Comparison of ENCODE assay signal across 23 mouse cellular contexts in the genomic region with DNA sequence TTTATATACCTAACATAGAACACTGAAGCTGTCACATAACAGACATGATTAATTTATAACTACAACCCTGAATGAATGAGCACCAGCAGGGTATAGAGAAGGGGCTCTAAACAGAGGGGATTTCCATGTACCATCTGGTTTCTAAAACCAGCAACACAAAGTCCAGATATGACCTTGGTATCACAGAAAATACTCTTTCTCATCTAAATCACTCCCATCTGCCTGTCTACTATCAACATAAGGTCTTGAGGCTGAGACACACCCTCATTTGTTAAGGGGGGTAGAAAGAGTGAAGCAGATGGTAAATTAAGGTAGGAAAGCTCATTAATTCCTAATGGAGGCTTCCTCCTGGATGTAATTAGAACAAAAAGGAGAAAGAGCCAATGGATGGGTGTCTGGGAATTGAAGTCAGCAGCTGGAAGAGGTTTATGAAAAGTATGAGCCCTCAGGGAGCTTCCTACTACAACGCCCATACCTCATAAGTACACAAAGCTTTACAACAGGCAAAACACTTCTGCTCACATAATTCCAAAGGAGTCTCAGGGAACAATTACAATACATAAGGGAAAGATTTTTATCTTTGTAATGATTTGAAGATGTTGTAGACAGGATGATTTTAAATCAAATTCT.
DNase-seq lines count a peak whose midpoint lies in the region; ATAC-seq lines count a peak whose summit lies in the region.
"Had no signal": no experiment of that assay in that cellular context is flagged by ENCODE, and none has a peak within 500 bp of the region (broad histone marks: within the 10 kb centered on the region; RNA-seq: fewer than 3 reads in every experiment).

No protein-coding gene starts in this region.

- DNase-seq in embryo, embryonic 10.5 days (ENCODE audit: low spot score), result peak; percentile 1
- DNase-seq in embryo, embryonic 10 days (ENCODE audit: low spot score), result no peak
- no peak for DNase-seq in hindbrain, embryonic 10.5 days (ENCODE audit: low spot score)
- peak; percentile 24 for DNase-seq in retina, postnatal 1 day
- DNase-seq in midbrain, embryonic 11.5 days (ENCODE audit: low spot score, missing footprints), result no peak
- DNase-seq: adrenal gland, postnatal 10 days; cerebellum, adult 9-11 months; heart, postnatal 36 days; kidney, adult 2 months; layer of hippocampus, adult 9-11 months; lung, embryonic 14.5 days; lung, postnatal 36 days; right cerebral cortex, adult 18-20 months; right cerebral cortex, postnatal 4 days; thymus, postnatal 36 days had no signal

- no peak overlapping the region for H3K27ac ChIP-seq in hindbrain, embryonic 12.5 days
- no peak overlapping the region for H3K27ac ChIP-seq in hindbrain, embryonic 10.5 days
- no peak overlapping the region for H3K27ac ChIP-seq in hindbrain, embryonic 15.5 days (replicated peaks)
- no peak overlapping the region for H3K27ac ChIP-seq in midbrain, embryonic 11.5 days (ENCODE audit: low read depth, low read length)
- H3K27ac ChIP-seq: embryonic facial prominence, embryonic 13.5 days; kidney, postnatal 0 days; limb, embryonic 15.5 days; liver, embryonic 14.5 days had no signal

- 45% methylated on average over 1 of the region's 1 CpGs for WGBS in hindbrain, embryonic 12.5 days
- 74% methylated on average over 1 of the region's 1 CpGs for WGBS in hindbrain, embryonic 10.5 days
- WGBS in hindbrain, embryonic 15.5 days, result 52% methylated on average over 1 of the region's 1 CpGs
- WGBS in midbrain, embryonic 11.5 days, result 89% methylated on average over 1 of the region's 1 CpGs

- H3K4me2 ChIP-seq in hindbrain, embryonic 12.5 days (replicated peaks), result no peak overlapping the region
- H3K4me2 ChIP-seq in hindbrain, embryonic 15.5 days, result no peak overlapping the region
- H3K4me2 ChIP-seq in midbrain, embryonic 11.5 days, result no peak overlapping the region
- H3K4me2 ChIP-seq: embryonic facial prominence, embryonic 13.5 days; limb, embryonic 15.5 days; lung, embryonic 14.5 days had no signal

- H3K4me1 ChIP-seq in hindbrain, embryonic 12.5 days, result no peaks in the 10 kb centered on the region
- H3K4me1 ChIP-seq in hindbrain, embryonic 10.5 days (replicated peaks), result no peaks in the 10 kb centered on the region
- no peaks in the 10 kb centered on the region for H3K4me1 ChIP-seq in hindbrain, embryonic 15.5 days (replicated peaks)
- no peaks in the 10 kb centered on the region for H3K4me1 ChIP-seq in midbrain, embryonic 11.5 days (ENCODE audit: control insufficient read depth, insufficient read depth, low read length)
- H3K4me1 ChIP-seq: embryonic facial prominence, embryonic 13.5 days; limb, embryonic 15.5 days had no signal

- H3K4me3 ChIP-seq in hindbrain, embryonic 12.5 days, result no peak overlapping the region
- no peak overlapping the region for H3K4me3 ChIP-seq in hindbrain, embryonic 10.5 days
- H3K4me3 ChIP-seq in hindbrain, embryonic 15.5 days, result no peak overlapping the region
- no peak overlapping the region for H3K4me3 ChIP-seq in midbrain, embryonic 11.5 days (ENCODE audit: low read depth, low read length)
- H3K4me3 ChIP-seq: embryonic facial prominence, embryonic 13.5 days; limb, embryonic 15.5 days; myocyte had no signal

- peak; percentile 52 for ATAC-seq in hindbrain, embryonic 12.5 days (ENCODE audit: low FRiP score)
- peak; percentile 19; the same call in 1 of the 2 replicates for ATAC-seq in hindbrain, embryonic 15.5 days (ENCODE audit: low FRiP score, low read depth)
- ATAC-seq in midbrain, embryonic 11.5 days (ENCODE audit: low FRiP score), result no peak
- ATAC-seq: midbrain, embryonic 16.5 days had no signal

- peaks cover 5% of the 10 kb centered on the region for H3K9me3 ChIP-seq in hindbrain, embryonic 12.5 days (replicated peaks)
- peaks cover 7% of the 10 kb centered on the region for H3K9me3 ChIP-seq in hindbrain, embryonic 10.5 days
- no peaks in the 10 kb centered on the region for H3K9me3 ChIP-seq in hindbrain, embryonic 15.5 days
- H3K9me3 ChIP-seq in midbrain, embryonic 11.5 days (ENCODE audit: control insufficient read depth, low read length), result 0 out of 2 replicates have a peak, but pooled peaks cover 3% of the 10 kb centered on the region
- H3K9me3 ChIP-seq: embryonic facial prominence, embryonic 13.5 days; limb, embryonic 15.5 days had no signal

- no peak overlapping the region for H3K9ac ChIP-seq in hindbrain, embryonic 12.5 days
- no peak overlapping the region for H3K9ac ChIP-seq in hindbrain, embryonic 15.5 days
- no peak overlapping the region for H3K9ac ChIP-seq in midbrain, embryonic 11.5 days (ENCODE audit: low read length)
- H3K9ac ChIP-seq: embryonic facial prominence, embryonic 13.5 days; limb, embryonic 15.5 days; liver, embryonic 14.5 days; lung, embryonic 14.5 days had no signal

- H3K36me3 ChIP-seq in hindbrain, embryonic 12.5 days, result no peaks in the 10 kb centered on the region
- no peaks in the 10 kb centered on the region for H3K36me3 ChIP-seq in hindbrain, embryonic 10.5 days
- H3K36me3 ChIP-seq in hindbrain, embryonic 15.5 days, result no peaks in the 10 kb centered on the region
- H3K36me3 ChIP-seq in midbrain, embryonic 11.5 days (ENCODE audit: control insufficient read depth, insufficient read depth, low read length), result no peaks in the 10 kb centered on the region
- H3K36me3 ChIP-seq: embryonic facial prominence, embryonic 13.5 days; limb, embryonic 15.5 days had no signal

- no peaks in the 10 kb centered on the region for H3K27me3 ChIP-seq in hindbrain, embryonic 12.5 days
- no peaks in the 10 kb centered on the region for H3K27me3 ChIP-seq in hindbrain, embryonic 10.5 days (ENCODE audit: insufficient read depth, poor library complexity, severe bottlenecking)
- H3K27me3 ChIP-seq in hindbrain, embryonic 15.5 days, result no peaks in the 10 kb centered on the region
- no peaks in the 10 kb centered on the region for H3K27me3 ChIP-seq in midbrain, embryonic 11.5 days (ENCODE audit: control insufficient read depth, insufficient read depth, low read length)
- H3K27me3 ChIP-seq: embryonic facial prominence, embryonic 13.5 days; limb, embryonic 15.5 days had no signal

Comparison
In these comparisons a context has a peak if more than half of its experiments do, and no peak if none do; other contexts are left out.
1. DNase-seq: peak in embryo, embryonic 10.5 days (single experiment) and retina, postnatal 1 day (single experiment); none in embryo, embryonic 10 days (single experiment), hindbrain, embryonic 10.5 days (single experiment) and midbrain, embryonic 11.5 days (single experiment).